Mouse (Mus musculus): ENCODE data around the gene St3gal6.

- TF ChIP-seq CHD2 (IDR thresholded peaks at IDR 0.05; ENCODE audit: low read depth, low read length) (no peak), MAFK (IDR thresholded peaks at IDR 0.05; ENCODE audit: insufficient read depth, low read depth, low read length) (no peak), ZNF384 (IDR thresholded peaks at IDR 0.05; ENCODE audit: low read depth, low read length) (no peak), ZC3H11A (IDR thresholded peaks at IDR 0.05; ENCODE audit: borderline replicate concordance, low read depth, low read length) (no peak)
Observed at GRCm38 (mm10) chr16:58474875-58475274, 49.2 kb downstream of the St3gal6 start.
